Mouse (Mus musculus): ENCODE data around the gene Fam240b. TPM values are rescaled to one million over a fixed set of nuclear protein-coding genes. Genes with fewer than 3 reads are reported as not detected.

Fam240b gene
- total RNA-seq, 2 experiments from 2014 or later = not detected

DNA sequence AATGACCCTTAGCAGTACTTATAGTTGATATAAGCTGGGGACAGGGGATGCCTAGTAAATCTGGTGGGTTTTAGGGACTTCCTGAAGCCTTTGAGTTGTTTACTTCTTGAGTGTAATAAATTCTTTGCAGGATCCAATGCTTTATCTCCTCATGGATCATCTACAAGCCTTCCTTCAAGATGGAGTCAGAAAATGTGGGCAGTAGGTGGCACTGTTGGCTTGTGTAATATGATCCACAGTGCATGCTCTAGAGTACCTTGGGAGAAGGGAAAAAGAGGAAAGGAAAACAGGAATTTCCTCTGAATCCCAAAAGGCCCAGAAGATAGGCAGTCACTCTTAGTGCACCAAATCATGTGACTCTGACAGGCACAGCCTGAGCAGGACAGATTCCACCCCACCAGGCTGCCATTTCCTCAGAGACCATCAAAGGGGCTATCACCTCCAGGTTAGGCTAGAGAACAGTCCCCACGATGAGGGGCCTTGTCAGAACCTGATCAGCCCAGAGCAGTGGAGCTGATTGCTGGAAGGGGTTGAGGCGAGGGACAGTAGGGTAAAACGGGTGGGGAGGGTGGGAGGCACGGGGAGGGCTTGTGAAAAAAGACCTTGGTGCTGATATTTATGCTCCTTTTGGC lies 54.2 kb downstream of the Fam240b start:
- ATAC-seq (replicated peaks; ENCODE audit: low FRiP score, poor library complexity, severe bottlenecking) = no peak

DNA sequence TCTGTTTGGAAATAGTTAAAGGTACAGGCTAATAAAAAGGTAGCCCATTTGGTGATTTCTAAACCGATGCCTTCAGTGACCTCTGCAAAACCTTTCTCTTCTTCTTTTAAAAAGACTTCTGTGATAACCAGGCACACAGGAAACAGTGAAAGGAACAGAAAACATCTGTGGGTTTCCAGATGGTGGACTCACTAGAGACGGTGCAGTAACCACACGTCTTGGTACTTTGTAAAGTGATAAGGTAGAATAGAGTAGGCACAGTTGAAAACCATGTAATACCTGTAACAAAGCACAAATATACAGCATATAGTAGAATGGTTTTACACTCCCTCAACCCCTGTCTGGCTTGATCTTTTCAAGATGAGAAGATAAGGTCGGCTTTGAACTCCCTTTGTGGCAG lies 57.0 kb downstream of the Fam240b start:
- ATAC-seq (replicated peaks; ENCODE audit: low FRiP score, poor library complexity, severe bottlenecking) = no peak

DNA sequence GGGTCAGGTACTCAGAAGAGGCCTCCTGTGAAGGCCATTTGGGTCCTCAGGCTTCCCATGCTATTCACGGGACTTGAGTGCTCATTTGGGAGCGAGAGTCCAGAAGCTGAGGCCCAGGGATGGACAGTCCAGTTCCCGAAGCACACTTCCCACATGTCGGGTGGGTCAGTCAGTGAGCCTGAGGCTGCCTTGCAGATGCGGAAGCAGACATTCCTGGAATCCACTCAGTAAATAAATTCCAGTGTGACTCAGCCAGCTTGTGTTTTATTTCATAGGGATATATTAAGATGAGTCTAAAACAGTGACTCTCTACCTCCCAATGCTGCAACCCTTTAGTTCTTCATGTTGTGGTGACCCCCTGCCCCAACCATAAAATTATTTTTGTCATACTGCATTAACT lies 58.1 kb downstream of the Fam240b start:
- no peak for ATAC-seq (replicated peaks; ENCODE audit: low FRiP score, poor library complexity, severe bottlenecking)

- peak; percentile 86 for ATAC-seq (replicated peaks; ENCODE audit: low FRiP score, poor library complexity, severe bottlenecking)
Measured at GRCm38 (mm10) chr13:64438863-64439452, 58.6 kb downstream of the Fam240b start.

- no peak for ATAC-seq (replicated peaks; ENCODE audit: low FRiP score, poor library complexity, severe bottlenecking)
Measured at GRCm38 (mm10) chr13:64437801-64438200, 59.8 kb downstream of the Fam240b start.

DNA sequence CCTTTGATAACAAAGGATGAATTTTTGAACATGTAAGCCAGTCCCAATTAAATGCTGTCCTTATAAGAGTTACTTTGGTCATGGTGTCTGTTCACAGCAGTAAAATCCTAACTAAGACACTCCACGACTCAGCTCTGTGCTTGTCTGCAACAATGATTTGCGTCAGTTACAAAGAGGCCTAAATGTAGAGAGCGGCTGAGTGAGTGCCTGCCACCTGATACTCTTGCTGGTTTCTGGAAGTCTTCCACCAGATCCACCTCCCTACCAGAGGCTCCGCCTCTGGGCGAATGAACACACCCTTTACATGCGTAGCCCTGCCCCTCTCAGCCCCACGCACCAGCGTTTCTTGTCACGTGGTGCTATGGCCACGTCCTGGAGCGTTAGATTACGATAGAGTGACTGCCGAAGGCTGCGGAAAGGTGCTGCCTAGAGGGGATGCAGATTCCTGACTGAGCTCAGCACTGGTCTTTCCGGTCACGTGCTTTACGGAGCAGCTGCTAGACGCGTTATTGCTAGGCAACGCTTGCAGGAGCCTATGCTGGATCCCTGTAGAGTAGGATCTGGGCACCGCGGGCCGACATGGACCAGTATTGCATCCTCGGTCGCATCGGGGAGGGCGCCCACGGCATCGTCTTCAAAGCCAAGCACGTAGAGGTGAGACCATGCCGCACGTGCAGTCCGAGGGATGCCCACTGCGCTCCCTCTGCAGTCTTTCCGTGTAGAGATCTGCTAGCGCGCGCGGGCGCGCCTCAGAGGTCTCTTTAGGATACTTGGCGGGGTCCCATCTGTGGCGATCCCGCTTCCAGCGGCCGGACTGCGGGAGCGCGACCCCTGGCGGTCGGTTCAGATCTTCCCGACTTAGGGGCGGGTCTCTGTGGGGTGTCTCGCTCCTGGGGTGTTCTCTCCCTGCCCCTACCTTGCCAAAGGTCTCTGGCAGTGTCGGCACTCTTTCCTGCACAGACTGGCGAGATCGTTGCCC lies 65.3 kb downstream of the Fam240b start, which contains the start of gene Cdk20:
Gene Cdk20 (plus strand): TSS at position 298 of the 979 bp plus-strand sequence.
- peak; percentile 94 for ATAC-seq (replicated peaks; ENCODE audit: low FRiP score, poor library complexity, severe bottlenecking)

Other genes starting within 250 kb of the Fam240b start
- 0.42 and 0.72 TPM in 2 replicates for gene Cdc14b, start 222.5 kb downstream of the Fam240b start, total RNA-seq (2015; ENCODE audit: low replicate concordance)
- gene Cdc14b, start 222.5 kb downstream of the Fam240b start, total RNA-seq (2017; ENCODE audit: low replicate concordance) = 2.7 TPM in 1 of 2 replicates, not detected in the other
- 4.2 and 11.9 TPM in 2 replicates for gene Aaed1, start 185.1 kb downstream of the Fam240b start, total RNA-seq (2015; ENCODE audit: low replicate concordance)
- gene Aaed1, start 185.1 kb downstream of the Fam240b start, total RNA-seq (2017; ENCODE audit: low replicate concordance) = 6.2 and 10.5 TPM in 2 replicates
- gene Ctsl, start 126.9 kb downstream of the Fam240b start, total RNA-seq (2015; ENCODE audit: low replicate concordance) = 2.1 and 7.9 TPM in 2 replicates
- gene Ctsl, start 126.9 kb downstream of the Fam240b start, total RNA-seq (2017; ENCODE audit: low replicate concordance) = 11.1 and 20.3 TPM in 2 replicates
- 2.1 and 7.2 TPM in 2 replicates for gene Cdk20, start 65.5 kb downstream of the Fam240b start, total RNA-seq (2015; ENCODE audit: low replicate concordance)
- 1.2 and 6.4 TPM in 2 replicates for gene Cdk20, start 65.5 kb downstream of the Fam240b start, total RNA-seq (2017; ENCODE audit: low replicate concordance)